ENCODE assay signal across 14 mouse cellular contexts in genomic region chr3:98324235-98324634, GRCm38 (mm10). TPM values are rescaled to one million over a fixed set of nuclear protein-coding genes. Genes with fewer than 3 reads are reported as not detected.
DNase-seq lines count a peak whose midpoint lies in the region; ATAC-seq lines count a peak whose summit lies in the region.
"Had no signal": no experiment of that assay in that cellular context is flagged by ENCODE, and none has a peak within 500 bp of the region (broad histone marks: within the 10 kb centered on the region; RNA-seq: fewer than 3 reads in every experiment).

No protein-coding gene starts in this region.

- H3K4me1 ChIP-seq in hindbrain, embryonic 14.5 days (replicated peaks; ENCODE audit: control insufficient read depth, insufficient read depth, low read length), result peaks cover 6% of the 10 kb centered on the region; the same call in 1 of the 2 replicates
- H3K4me1 ChIP-seq: embryonic facial prominence, embryonic 12.5 days had no signal

- peaks cover 7% of the 10 kb centered on the region; the same call in 1 of the 2 replicates for H3K36me3 ChIP-seq in hindbrain, embryonic 14.5 days (replicated peaks; ENCODE audit: control insufficient read depth, insufficient read depth)

- DNase-seq in layer of hippocampus, adult 9-11 months, result peak; percentile 70
- DNase-seq in layer of hippocampus, postnatal 10 days (ENCODE audit: low spot score in 2 of 2), result no peak
- DNase-seq in right cerebral cortex, adult 18-20 months, result peak; percentile 38
- no peak for DNase-seq in right cerebral cortex, postnatal 10 days (ENCODE audit: low spot score in 2 of 2)
- DNase-seq in hindbrain, embryonic 14.5 days (ENCODE audit: low spot score), result no peak
- DNase-seq in embryo, embryonic 10 days (ENCODE audit: low spot score), result no peak
- DNase-seq: cerebellum, adult 8-10 months; lung, adult 2 months had no signal

- H3K4me3 ChIP-seq in hindbrain, embryonic 14.5 days (replicated peaks; ENCODE audit: low read length), result no peak overlapping the region
- H3K4me3 ChIP-seq: embryonic facial prominence, embryonic 12.5 days had no signal

- H3K9me3 ChIP-seq in hindbrain, embryonic 14.5 days (ENCODE audit: control insufficient read depth, low read length), result no peaks in the 10 kb centered on the region
- H3K9me3 ChIP-seq: embryonic facial prominence, embryonic 12.5 days had no signal

- H3K27me3 ChIP-seq in hindbrain, embryonic 14.5 days (ENCODE audit: control insufficient read depth, insufficient read depth, low read length), result no peaks in the 10 kb centered on the region
- H3K27me3 ChIP-seq: CH12.LX; embryonic facial prominence, embryonic 12.5 days; Patski had no signal

- no peak overlapping the region for H3K4me2 ChIP-seq in hindbrain, embryonic 14.5 days (replicated peaks)
- H3K4me2 ChIP-seq: embryonic facial prominence, embryonic 12.5 days had no signal

- no peak overlapping the region for H3K27ac ChIP-seq in hindbrain, embryonic 14.5 days
- H3K27ac ChIP-seq: embryonic facial prominence, embryonic 12.5 days; macrophage had no signal

- 41% methylated on average over 9 of the region's 9 CpGs for WGBS in hindbrain, embryonic 14.5 days

- ATAC-seq in hindbrain, embryonic 14.5 days (ENCODE audit: low FRiP score), result no peak
- no peak for ATAC-seq in megakaryocyte, adult 5-6 weeks (ENCODE audit: poor library complexity, severe bottlenecking)
- ATAC-seq: Patski had no signal

- H3K9ac ChIP-seq in hindbrain, embryonic 14.5 days, result 0 out of 2 replicates have a peak overlapping the region, but pooled peaks have one; percentile 8
- H3K9ac ChIP-seq: embryonic facial prominence, embryonic 12.5 days had no signal

RNA-seq across cellular contexts. Expression of gene Phgdh, which starts 15.6 kb away (rescaled TPM):
- total RNA-seq in layer of hippocampus, postnatal 10 days (2021), result 10 to 100 TPM; 78.3 to 94.2 TPM
- polyA plus RNA-seq in hindbrain, embryonic 14.5 days (2014; fragmentation: Nextera tagmentation; extraction: Ambion mirVana), result 160 and 173 TPM in 2 replicates
- total RNA-seq in megakaryocyte, adult 5-6 weeks (2015), result 11.0 and 13.9 TPM in 2 replicates
- total RNA-seq in megakaryocyte, adult 5-6 weeks (2017), result 59.7 and 75.3 TPM in 2 replicates

RNA-seq across cellular contexts. Expression of gene Hmgcs2, which starts 44.0 kb away (rescaled TPM):
- 10 to 100 TPM; 11.5 to 13.6 TPM for total RNA-seq in layer of hippocampus, postnatal 10 days (2021)
- 24.6 and 26.8 TPM in 2 replicates for polyA plus RNA-seq in hindbrain, embryonic 14.5 days (2014; fragmentation: Nextera tagmentation; extraction: Ambion mirVana)
- total RNA-seq in megakaryocyte, adult 5-6 weeks (2015), result 0.46 TPM in 1 of 2 replicates, not detected in the other
- total RNA-seq in megakaryocyte, adult 5-6 weeks (2017), result 0.11 and 0.24 TPM in 2 replicates
- total RNA-seq: CH12.LX; granulocyte monocyte progenitor cell, adult 5-6 weeks had no signal
- polyA plus RNA-seq: macrophage had no signal

RNA-seq across cellular contexts. Expression of gene Zfp697, which starts 58.0 kb away (rescaled TPM):
- 10 to 100 TPM; 29.6 to 31.3 TPM for total RNA-seq in layer of hippocampus, postnatal 10 days (2021)
- polyA plus RNA-seq in hindbrain, embryonic 14.5 days (2014; fragmentation: Nextera tagmentation; extraction: Ambion mirVana), result 20.6 and 21.5 TPM in 2 replicates
- total RNA-seq in megakaryocyte, adult 5-6 weeks (2015), result 0.14 and 0.47 TPM in 2 replicates
- total RNA-seq in megakaryocyte, adult 5-6 weeks (2017), result 0.53 TPM in 1 of 2 replicates, not detected in the other
- total RNA-seq: CH12.LX had no signal

Comparison
In these comparisons a context has a peak if more than half of its experiments do, and no peak if none do; other contexts are left out.
1. DNase-seq: peak in layer of hippocampus, adult 9-11 months (single experiment) and right cerebral cortex, adult 18-20 months (single experiment); none in layer of hippocampus, postnatal 10 days (0 of 2), right cerebral cortex, postnatal 10 days (0 of 2), hindbrain, embryonic 14.5 days (single experiment) and embryo, embryonic 10 days (single experiment).
2. RNA of gene Hmgcs2, which starts 44.0 kb away (total RNA-seq): 11.5 to 13.6 TPM in layer of hippocampus, postnatal 10 days; 0.11 to 0.46 TPM in megakaryocyte, adult 5-6 weeks; every median in the first group is over 4 times any median in the second.
3. RNA of gene Zfp697, which starts 58.0 kb away (total RNA-seq): 29.6 to 31.3 TPM in layer of hippocampus, postnatal 10 days; 0.14 to 0.53 TPM in megakaryocyte, adult 5-6 weeks; every median in the first group is over 10 times any median in the second.